Mouse (Mus musculus) liver, postnatal 0 days (tissue): Measurements from ENCODE around the gene Cemip2. TPM values are rescaled to one million over a fixed set of nuclear protein-coding genes. Genes with fewer than 3 reads are reported as not detected.
A peak's percentile ranks its signal among the peaks of the same experiment; 100 is the strongest.

Experiments
- ATAC-seq: fragments of 200-750 bp; cut with Nextera tagmentation; 2 replicates; pipeline ENCODE4 v1.8.0; 2017; ENCODE audit warnings: mild to moderate bottlenecking, moderate library complexity
- DNase-seq: peaks from one replicate; pipeline ENCODE4 v3.0.0-alpha.2; 2016
- H3K27ac ChIP-seq: fragments of 300-500 bp; sonication (generic); 2 replicates; pipeline ENCODE4 v1.5.1; 2014; ENCODE audit warnings: antibody characterized with exemption, moderate library complexity, mild to moderate bottlenecking, low read depth
- H3K27me3 ChIP-seq: fragments of 300-500 bp; sonication (generic); 2 replicates; pipeline ENCODE4 v1.6.1; 2014; ENCODE audit warnings: low read length, control low read depth, mixed read lengths; ENCODE audit not compliant: insufficient read depth
- H3K36me3 ChIP-seq: fragments of 300-500 bp; sonication (generic); replicated peaks from 2 replicates; pipeline ENCODE4 v1.6.1; 2014; ENCODE audit warnings: mild to moderate bottlenecking, control low read depth, low read length, moderate library complexity, mixed read lengths; ENCODE audit not compliant: insufficient read depth
- H3K4me1 ChIP-seq: fragments of 300-500 bp; sonication (generic); 2 replicates; pipeline ENCODE4 v1.6.1; 2014; ENCODE audit warnings: antibody characterized with exemption, mild to moderate bottlenecking, control low read depth; ENCODE audit not compliant: insufficient read depth
- H3K4me2 ChIP-seq: fragments of 300-500 bp; sonication (generic); 2 replicates; pipeline ENCODE4 v1.6.1; 2014; ENCODE audit warnings: low read depth, mild to moderate bottlenecking, low read length, moderate library complexity, mixed read lengths
- H3K4me3 ChIP-seq: fragments of 300-500 bp; sonication (generic); 2 replicates; pipeline ENCODE4 v1.5.1; 2014; ENCODE audit warnings: low read depth, low read length
- H3K9ac ChIP-seq: fragments of 300-500 bp; sonication (generic); replicated peaks from 2 replicates; pipeline ENCODE4 v1.6.1; 2014; ENCODE audit warnings: mild to moderate bottlenecking, moderate library complexity
- H3K9me3 ChIP-seq: fragments of 300-500 bp; sonication (generic); 2 replicates; pipeline ENCODE4 v1.6.1; 2016; ENCODE audit warnings: mild to moderate bottlenecking, control low read depth, low read length, mixed read lengths
- CTCF ChIP-seq: sonication (generic); IDR thresholded peaks from 2 replicates; pipeline ENCODE4 v1.5.1; 2016; ENCODE audit warnings: antibody characterized with exemption, low read depth
- EP300 ChIP-seq: IDR thresholded peaks from 2 replicates; pipeline ENCODE4 v1.6.1; 2016; ENCODE audit warnings: antibody characterized with exemption, low read depth, mild to moderate bottlenecking
- WGBS: fragments of 180-500 bp; shearing (Covaris S2); extraction: QIAGEN DNeasy Blood & Tissue Kit; methylation state at CpG from one replicate; pipeline ENCODE4 v1.1.7; 2014; ENCODE audit not compliant: insufficient replicate concordance; 5-methylcytosine and 5-hydroxymethylcytosine counted together
- polyA plus RNA-seq: library from polyadenylated mRNA; unstranded; fragments of >200 nt; fragmentation: Nextera tagmentation; extraction: Ambion mirVana; gene quantifications from 2 replicates; pipeline ENCODE4 v1.2.1, GENCODE M21; 2015

The Cemip2 gene
- polyA plus RNA-seq, 1 experiment from 2014 or later: 6.6 TPM

GRCm38 (mm10) chr19:21883053-21883452 lies 104.9 kb downstream of the Cemip2 start:
- no peaks in the 10 kb centered on the region for H3K9me3 ChIP-seq
- no peak overlapping the region for H3K4me2 ChIP-seq
- no peak overlapping the region for H3K4me3 ChIP-seq
- H3K4me1 ChIP-seq: no peaks in the 10 kb centered on the region
- peak overlapping the region; percentile 39; the same call in 1 of the 2 replicates for H3K27ac ChIP-seq
- no peak overlapping the region for H3K9ac ChIP-seq
- WGBS: 65% methylated on average over 3 of the region's 3 CpGs
- ATAC-seq (no peak), DNase-seq (no peak)
- H3K27me3 ChIP-seq: no peaks in the 10 kb centered on the region
- TF ChIP-seq EP300 (no peak), CTCF (no peak)
- H3K36me3 ChIP-seq: no peaks in the 10 kb centered on the region

DNA sequence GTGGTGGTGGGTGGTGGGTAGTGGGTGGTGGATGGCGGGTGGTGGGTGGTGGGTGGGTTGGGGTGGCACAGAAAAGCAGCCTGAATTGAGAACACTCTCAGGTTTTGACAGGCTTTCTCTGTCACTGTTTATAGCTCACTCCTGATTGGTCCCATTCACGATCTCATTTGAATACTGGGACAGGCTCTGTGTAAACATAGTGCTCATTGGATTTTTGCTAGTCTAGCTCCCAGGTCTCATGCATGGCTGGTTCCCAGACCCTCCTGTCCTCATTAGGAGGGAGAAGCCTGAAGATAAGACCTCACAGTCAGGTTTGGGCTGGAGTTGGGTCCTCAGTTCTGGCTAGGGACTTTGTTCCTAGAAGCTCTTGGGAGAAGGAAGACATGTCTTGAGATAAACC lies 105.8 kb downstream of the Cemip2 start:
- H3K4me2 ChIP-seq: no peak overlapping the region
- no peak overlapping the region for H3K9ac ChIP-seq
- H3K27ac ChIP-seq: no peak overlapping the region
- H3K9me3 ChIP-seq: no peaks in the 10 kb centered on the region
- no peak overlapping the region for H3K4me3 ChIP-seq
- no peak for TF ChIP-seq EP300
- TF ChIP-seq CTCF: no peak
- no peaks in the 10 kb centered on the region for H3K36me3 ChIP-seq
- DNase-seq (no peak), ATAC-seq (no peak)
- no peaks in the 10 kb centered on the region for H3K4me1 ChIP-seq
- 75% methylated on average over 2 of the region's 2 CpGs for WGBS
- H3K27me3 ChIP-seq: no peaks in the 10 kb centered on the region

DNA sequence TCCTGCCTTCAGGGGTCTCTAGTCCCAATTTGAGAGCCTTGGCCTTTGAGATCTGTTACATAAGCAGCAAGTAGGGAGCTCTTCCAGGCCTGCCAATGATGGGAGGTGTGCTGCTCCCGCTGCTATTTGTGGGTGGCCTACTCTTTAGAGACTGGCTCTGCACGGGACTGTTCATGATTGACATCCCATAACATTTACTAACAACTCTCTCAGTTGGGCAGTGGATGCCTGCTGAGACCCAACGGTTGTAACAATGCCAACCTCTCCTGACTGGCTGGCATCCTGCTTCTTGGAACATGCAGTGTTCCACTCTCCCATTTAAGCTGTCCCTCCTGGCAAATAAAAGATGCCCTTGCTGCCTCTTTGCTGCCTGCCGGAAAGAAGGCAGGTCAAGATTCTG lies 106.2 kb downstream of the Cemip2 start:
- Histone ChIP-seq H3K4me2 (no peak overlapping the region), H3K9ac (no peak overlapping the region), H3K4me1 (no peaks in the 10 kb centered on the region), H3K27ac (no peak overlapping the region), H3K9me3 (no peaks in the 10 kb centered on the region), H3K4me3 (no peak overlapping the region), H3K36me3 (no peaks in the 10 kb centered on the region), H3K27me3 (no peaks in the 10 kb centered on the region)
- DNase-seq: no peak
- TF ChIP-seq CTCF: no peak
- no peak for TF ChIP-seq EP300
- ATAC-seq: no peak
- 77% methylated on average over 4 of the region's 4 CpGs for WGBS

DNA sequence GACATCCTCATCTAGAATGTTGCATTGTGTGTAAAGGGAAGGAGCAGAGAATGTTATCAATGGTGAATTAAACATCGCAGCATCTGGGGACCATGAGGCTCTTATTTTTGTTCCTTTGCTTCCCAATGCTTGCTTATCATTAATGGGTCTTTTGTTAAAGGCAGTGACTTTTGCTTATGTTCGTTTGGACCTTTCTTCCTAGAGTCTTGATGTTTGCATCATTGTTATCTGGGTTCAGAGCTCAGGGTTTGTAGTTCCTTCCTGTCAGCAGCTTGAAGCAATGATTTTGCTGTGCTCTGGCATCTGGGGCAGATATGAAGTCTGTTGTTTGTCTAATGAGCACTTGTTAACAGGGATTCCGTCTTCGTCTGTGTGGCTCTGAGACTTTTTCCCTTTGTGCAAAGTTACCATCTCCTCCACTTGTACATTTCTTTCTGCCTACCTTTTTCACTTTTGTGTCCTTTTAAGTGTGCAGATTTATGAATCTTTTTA lies 108.1 kb downstream of the Cemip2 start:
- DNase-seq: no peak
- H3K9ac ChIP-seq: no peak overlapping the region
- H3K4me2 ChIP-seq: no peak overlapping the region
- H3K4me3 ChIP-seq: no peak overlapping the region
- 44% methylated on average over 4 of the region's 4 CpGs for WGBS
- no peak; the same call in 1 of the 2 replicates for ATAC-seq
- no peaks in the 10 kb centered on the region for H3K36me3 ChIP-seq
- TF ChIP-seq EP300: peak; percentile 74
- TF ChIP-seq CTCF: no peak
- no peak overlapping the region for H3K27ac ChIP-seq
- H3K9me3 ChIP-seq: no peaks in the 10 kb centered on the region
- H3K27me3 ChIP-seq: no peaks in the 10 kb centered on the region
- H3K4me1 ChIP-seq: no peaks in the 10 kb centered on the region

DNA sequence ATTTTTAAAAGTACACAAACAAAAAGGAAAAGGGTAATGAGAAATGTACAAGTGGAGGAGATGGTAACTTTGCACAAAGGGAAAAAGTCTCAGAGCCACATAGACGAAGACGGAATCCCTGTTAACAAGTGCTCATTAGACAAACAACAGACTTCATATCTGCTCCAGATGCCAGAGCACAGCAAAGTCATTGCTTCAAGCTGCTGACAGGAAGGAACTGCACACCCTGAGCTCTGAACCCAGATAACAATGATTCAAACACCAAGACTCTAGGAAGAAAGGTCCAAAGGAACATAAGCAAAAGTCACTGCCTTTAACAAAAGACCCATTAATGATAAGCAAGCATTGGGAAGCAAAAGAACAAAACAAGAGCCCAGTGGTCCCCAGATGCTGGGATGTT lies 112.6 kb downstream of the Cemip2 start:
- Histone ChIP-seq H3K27me3 (no peaks in the 10 kb centered on the region), H3K4me1 (no peaks in the 10 kb centered on the region), H3K4me3 (no peak overlapping the region), H3K4me2 (no peak overlapping the region), H3K27ac (no peak overlapping the region), H3K9ac (no peak overlapping the region), H3K36me3 (no peaks in the 10 kb centered on the region), H3K9me3 (no peaks in the 10 kb centered on the region)
- ATAC-seq (peak; percentile 48; the same call in 1 of the 2 replicates), DNase-seq (no peak)
- 43% methylated on average over 2 of the region's 2 CpGs for WGBS
- TF ChIP-seq CTCF (no peak), EP300 (peak; percentile 56)

- Histone ChIP-seq H3K4me2 (no peak overlapping the region), H3K27ac (no peak overlapping the region), H3K27me3 (no peaks in the 10 kb centered on the region), H3K4me1 (0 out of 2 replicates have a peak, but pooled peaks cover 9% of the 10 kb centered on the region), H3K9ac (no peak overlapping the region), H3K4me3 (no peak overlapping the region), H3K9me3 (no peaks in the 10 kb centered on the region), H3K36me3 (no peaks in the 10 kb centered on the region)
- WGBS: 79% methylated on average over 3 of the region's 3 CpGs
- TF ChIP-seq CTCF (no peak), EP300 (no peak)
- no peak for DNase-seq
- no peak for ATAC-seq
These were observed 116.7 kb downstream of the Cemip2 start for GRCm38 (mm10) chr19:21894792-21895191.

GRCm38 (mm10) chr19:21895540-21895939 lies 117.4 kb downstream of the Cemip2 start:
- Histone ChIP-seq H3K9me3 (no peaks in the 10 kb centered on the region), H3K9ac (no peak overlapping the region), H3K27me3 (no peaks in the 10 kb centered on the region), H3K4me3 (no peak overlapping the region), H3K27ac (no peak overlapping the region), H3K4me2 (no peak overlapping the region), H3K36me3 (no peaks in the 10 kb centered on the region), H3K4me1 (0 out of 2 replicates have a peak, but pooled peaks cover 9% of the 10 kb centered on the region)
- TF ChIP-seq CTCF (no peak), EP300 (no peak)
- WGBS: 33% methylated on average over 5 of the region's 5 CpGs
- ATAC-seq (no peak), DNase-seq (no peak)
